Mouse (Mus musculus) thymus, adult 2 months (tissue): ENCODE measurements around the gene Gng12.
"Not testable (repeated sequence)": the region's sequence is repeated elsewhere in the genome, so short reads cannot be mapped to it uniquely, and the experiment has no call there.

Experiments used
- CTCF ChIP-seq: fragments of 200-500 bp; IDR thresholded peaks from 2 replicates; pipeline ENCODE4 v1.5.1; 2012; ENCODE audit warnings: mild to moderate bottlenecking, control low read depth, low read length, moderate library complexity, borderline replicate concordance; ENCODE audit not compliant: control insufficient read depth, poor library complexity, insufficient read depth; ENCODE audit errors: extremely low read depth
- POLR2A ChIP-seq: fragments of 200-500 bp; IDR thresholded peaks from 2 replicates; pipeline ENCODE4 v1.6.1; 2012; ENCODE audit warnings: mild to moderate bottlenecking, low read length, control low read depth, moderate library complexity; ENCODE audit not compliant: control insufficient read depth, poor library complexity, insufficient read depth; ENCODE audit errors: extremely low read depth

GRCm38 (mm10) chr6:66963651-66964050, 67.5 kb downstream of the Gng12 start:
- TF ChIP-seq CTCF, POLR2A: not testable (repeated sequence)
